Mouse (Mus musculus) frontal cortex, adult (tissue): ENCODE results near the gene Dmrta2.
A peak's percentile ranks its signal among the peaks of the same experiment; 100 is the strongest.

Experiments used
- ATAC-seq: cut with Nextera tagmentation; 2 replicates; pipeline ENCODE4 v1.9.2; 2017; ENCODE audit warnings: mild to moderate bottlenecking, moderate library complexity, mixed read lengths; ENCODE audit not compliant: low TSS enrichment

Gene Dmrta2

DNA sequence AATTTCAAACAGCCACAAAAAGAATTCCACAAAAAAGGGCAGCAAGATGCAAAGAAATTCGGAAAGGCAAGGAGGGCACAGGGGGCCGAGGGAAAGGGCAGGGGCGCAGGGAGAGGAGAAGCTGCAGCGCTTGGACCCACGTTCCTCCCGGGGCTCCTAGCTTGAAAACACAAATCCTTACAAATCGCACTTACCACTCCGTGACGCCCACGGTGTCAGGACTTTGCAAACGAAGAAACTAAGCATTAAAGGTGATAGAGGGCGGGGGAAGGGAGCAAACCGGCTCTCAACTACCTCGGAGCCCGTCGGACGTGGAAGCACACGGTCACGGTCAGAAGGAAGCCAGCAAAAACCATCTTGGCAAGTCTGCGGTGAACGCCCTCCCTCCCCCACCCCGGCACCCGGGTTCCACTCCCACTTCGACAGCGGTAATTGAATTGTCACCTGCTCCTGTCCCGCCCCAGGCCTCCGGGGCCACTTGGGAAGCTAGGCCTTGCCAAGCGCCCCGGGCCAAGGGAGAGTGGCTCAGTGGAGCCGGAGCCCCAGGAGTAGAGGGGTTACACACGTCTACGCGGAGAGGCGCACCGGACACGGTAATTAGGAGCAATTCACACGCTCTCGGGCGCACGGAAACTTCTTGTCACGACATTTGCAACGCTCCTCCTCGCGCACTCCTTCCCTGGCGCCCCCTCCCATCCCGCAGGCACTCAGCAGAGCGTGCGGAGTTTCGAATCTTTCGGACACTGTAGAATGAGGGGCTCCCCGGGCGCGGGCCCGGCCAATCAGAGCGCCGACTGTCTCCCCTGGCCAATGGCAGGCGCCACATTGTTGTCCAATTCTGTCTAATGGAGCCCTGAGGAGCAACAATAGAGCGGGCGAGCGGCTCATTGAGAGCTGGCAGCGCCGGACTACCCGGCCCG, at the start of gene Dmrta2:
Gene Dmrta2 (plus strand): TSS at position 906 of the 920 bp plus-strand sequence.
- ATAC-seq: peak; percentile 38

DNA sequence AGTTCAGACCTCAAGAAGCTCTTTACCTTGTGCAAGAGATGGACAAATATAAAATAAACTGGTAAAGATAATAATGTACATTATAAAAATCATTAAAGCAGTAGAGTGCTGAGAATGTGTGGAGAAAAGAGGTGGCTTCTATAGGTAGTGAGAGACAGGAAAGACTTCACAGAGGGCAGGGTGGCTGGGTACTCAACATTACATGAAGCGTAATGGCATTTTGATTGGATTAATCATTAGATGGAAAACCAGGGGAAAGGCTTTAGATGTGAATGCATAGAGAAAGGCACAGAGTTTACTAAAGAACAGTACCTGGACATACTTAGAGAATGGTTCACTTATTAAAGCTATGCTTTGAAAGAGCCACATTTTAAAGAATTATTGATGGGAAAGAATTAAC, 48.8 kb upstream of the Dmrta2 start:
- ATAC-seq: no peak

DNA sequence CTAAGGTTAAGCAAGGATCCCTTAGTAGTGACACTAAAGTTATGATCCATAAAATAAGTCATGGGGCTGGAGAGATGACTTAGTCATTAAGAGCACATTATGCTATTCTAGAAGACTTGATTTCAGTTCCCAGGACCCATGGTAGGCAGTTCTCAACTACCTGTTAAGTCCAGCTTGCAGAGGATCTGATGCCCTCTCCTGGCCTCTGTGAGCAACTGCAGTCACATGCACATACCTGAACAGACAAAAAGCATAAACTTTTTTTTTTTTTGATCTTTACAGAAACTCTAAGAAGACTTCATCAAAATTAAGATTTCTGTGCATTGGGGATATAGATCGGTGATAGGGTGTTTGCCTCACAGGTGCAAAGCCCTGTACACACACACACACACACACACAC, 47.4 kb upstream of the Dmrta2 start:
- no peak for ATAC-seq

DNA sequence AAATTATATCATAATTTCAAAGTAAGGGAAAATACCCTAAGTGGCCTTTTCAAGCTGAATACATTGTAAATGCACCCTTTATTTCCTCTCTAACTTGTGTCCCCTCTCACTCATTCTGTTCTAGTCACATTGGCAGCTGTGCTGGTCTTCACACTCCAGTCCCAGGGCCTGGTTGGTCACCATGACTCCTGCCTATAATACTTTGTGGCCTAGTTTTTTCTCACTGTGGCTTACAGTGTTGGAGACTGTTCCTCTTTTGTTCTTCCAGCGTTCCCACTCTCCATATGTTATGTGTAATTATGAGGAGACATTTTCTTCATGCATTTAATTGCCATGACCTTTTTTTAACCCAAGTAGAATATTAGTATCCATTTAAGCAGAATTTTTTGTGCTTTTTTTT, 46.9 kb upstream of the Dmrta2 start:
- ATAC-seq: peak; percentile 64; the same call in 1 of the 2 replicates

DNA sequence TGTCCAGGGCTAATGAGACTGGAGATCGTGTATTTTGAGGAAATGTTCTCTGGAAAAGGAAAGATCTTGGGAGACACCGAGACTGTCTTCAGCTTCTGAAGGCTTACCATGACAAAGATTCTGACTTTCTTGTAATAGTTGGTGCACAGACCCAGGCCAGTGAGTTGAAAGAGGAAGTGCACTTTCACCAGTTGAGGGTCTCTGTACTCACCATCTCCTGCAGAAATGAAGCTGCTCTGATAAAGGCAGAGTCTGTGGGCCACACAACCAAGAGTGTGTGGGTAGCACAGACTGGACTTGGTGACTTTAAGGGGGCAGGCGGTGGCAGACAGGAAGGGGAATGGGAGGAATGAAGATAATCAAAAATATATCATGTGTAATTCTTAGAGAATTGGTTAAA, 41.3 kb upstream of the Dmrta2 start:
- ATAC-seq: no peak

DNA sequence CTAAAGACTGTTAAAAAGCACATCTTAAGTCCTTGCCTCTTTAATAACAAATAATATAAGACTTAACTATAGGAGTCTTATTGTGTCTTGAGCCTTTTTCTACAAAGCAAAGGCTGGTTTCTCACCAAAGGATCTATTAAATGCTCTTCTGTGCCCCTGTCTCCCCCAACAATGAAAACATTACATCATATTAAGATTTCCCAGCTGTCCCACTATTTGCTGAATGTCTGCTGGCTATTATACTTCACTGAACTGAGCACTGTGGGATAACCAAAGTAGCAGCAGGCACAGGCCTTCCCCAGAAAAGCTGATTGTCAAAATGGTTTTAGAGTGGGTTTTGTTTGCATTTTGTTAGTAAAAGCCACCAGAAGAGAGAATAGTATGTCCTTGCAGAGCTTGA, 38.6 kb upstream of the Dmrta2 start:
- no peak for ATAC-seq

DNA sequence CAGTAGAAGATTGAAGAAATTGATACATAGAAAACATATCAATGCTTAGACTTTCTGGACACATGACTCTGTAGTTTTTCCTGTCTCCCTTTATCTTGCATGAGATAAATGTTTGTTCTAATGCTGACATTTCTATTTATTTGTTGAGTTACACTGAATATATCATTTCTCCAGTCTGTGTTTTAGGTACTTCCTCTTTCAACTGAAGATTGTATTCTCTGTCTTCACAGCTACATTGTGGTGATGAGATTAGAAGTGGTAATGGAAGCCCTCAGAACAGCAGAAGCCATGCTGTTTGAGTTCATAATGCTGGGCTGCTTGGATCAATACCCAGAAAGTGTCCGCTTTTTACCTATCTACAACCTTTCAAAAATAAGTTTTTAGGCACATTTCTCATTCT, 32.3 kb upstream of the Dmrta2 start:
- no peak for ATAC-seq

DNA sequence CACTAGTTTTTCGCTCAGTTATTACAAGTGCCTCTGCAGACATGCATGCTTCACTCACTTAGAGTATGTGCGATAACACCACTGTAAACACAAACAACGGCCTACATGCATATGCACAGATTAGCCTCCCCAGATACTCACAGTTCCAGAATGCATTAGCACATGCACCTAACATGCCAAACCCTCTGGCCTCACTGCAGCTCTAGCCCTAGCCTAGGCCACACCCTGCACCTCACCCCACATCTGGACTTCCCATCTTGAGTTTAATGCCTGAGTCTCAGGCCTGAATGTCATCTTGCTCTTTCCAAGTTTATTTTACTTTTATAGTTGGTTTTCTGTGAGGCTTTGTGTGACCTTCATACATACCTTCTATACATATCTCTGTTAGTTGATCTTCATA, 28.5 kb upstream of the Dmrta2 start:
- ATAC-seq: no peak

DNA sequence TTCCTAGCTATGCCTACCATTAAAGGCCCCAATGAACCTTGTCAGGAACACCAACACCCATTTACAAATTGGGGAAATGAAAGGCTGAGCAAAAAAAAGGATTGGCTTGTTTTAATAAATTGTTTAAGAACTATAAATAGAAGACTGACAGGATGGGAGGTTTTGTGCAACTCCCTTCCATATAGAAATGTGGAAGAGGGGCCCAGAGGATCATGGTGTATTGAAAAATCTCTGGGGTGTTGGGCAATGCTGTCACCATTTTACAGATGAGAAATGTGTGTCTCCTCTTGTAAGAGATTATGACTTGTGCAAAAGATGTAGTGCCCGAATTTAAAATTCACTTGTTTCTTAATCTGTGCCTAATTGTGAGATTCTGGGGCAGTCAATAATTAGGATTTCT, 24.3 kb upstream of the Dmrta2 start:
- no peak for ATAC-seq

DNA sequence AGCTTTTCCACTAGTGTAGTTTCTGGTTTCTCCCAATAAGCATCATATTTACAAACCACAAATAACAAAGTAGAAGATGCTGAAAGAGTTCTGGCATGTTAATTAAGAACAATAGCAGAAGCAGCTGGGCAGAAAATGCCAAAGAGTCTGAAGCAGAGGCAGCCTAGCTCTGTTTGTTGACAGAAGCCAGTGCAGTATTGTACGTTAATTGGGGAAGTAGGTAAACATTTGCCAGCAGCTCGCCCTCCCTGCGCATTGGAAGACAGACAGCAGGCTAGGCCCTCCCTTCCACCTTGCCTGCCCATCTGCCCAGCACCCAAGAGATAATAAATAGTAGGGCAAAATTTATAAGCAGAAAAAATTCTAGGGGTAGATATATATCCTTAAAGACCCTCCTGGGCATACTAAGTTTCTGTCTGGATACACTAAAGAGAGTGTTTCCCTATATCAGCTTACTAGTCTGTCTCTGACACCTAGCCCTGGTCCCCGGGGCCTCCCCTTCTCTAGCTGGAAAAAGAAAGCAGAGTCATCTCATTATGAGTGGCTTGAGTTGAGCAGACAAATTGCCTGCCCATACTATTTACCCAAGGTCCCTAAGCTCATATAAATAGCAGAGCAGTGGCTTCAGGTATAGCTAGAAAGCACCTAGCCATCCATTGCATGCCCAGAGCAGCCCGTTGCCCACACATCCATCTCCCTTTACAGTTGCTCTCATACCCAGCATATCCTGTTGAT, 17.5 kb upstream of the Dmrta2 start:
- ATAC-seq: no peak

DNA sequence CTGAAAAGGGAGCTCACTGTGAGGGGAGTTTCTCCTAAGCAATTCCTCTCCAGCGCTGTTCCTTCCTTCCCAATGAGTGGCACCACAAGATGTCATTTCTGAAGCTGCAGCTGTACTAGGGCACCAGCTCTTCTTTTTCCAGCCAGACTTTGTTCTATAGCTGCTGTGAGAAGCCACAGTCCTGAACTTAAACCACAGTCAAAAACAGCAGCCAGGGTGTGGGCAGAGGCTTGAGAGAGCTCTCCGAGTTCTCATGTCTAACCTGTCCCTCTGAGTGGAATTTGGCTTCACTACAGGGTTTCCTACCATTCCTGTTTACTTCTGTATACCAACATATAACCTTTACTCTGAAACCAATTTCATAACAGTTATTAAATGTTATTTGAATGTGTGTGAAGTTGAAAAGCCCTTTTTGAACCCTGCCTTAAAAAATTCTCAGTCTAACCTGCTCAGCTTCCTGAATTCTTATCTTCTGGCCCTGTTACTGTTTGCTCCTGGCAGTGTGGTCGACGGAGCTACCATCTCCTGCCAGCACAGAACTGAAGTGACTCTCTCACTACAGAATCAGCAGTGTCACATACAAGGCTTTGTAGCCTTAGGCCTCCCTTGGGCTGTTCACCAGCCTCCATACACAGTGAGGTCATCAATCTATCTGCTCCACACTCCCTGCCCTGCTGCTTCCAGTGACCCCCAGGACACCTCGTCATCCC, 14.1 kb upstream of the Dmrta2 start:
- no peak for ATAC-seq

DNA sequence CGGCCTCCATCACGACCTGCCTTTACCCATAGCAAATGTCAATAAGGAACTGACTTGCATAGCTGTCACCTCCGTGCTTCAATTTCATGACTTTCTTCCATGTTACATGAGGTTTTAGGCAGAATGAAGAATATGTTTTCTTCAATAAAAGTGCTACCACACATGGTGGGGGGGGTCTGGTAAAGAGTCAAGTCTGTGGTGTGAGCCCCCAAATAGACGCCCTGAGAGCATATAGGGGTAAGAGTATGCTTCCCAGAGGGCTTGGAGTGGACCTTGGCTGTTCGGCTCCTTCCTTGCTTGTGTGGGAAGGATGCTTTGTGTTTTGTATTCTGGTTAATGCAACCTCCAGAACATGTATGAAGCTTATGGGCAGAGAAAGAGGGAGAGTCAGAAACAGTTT, 8.3 kb upstream of the Dmrta2 start:
- ATAC-seq: no peak

DNA sequence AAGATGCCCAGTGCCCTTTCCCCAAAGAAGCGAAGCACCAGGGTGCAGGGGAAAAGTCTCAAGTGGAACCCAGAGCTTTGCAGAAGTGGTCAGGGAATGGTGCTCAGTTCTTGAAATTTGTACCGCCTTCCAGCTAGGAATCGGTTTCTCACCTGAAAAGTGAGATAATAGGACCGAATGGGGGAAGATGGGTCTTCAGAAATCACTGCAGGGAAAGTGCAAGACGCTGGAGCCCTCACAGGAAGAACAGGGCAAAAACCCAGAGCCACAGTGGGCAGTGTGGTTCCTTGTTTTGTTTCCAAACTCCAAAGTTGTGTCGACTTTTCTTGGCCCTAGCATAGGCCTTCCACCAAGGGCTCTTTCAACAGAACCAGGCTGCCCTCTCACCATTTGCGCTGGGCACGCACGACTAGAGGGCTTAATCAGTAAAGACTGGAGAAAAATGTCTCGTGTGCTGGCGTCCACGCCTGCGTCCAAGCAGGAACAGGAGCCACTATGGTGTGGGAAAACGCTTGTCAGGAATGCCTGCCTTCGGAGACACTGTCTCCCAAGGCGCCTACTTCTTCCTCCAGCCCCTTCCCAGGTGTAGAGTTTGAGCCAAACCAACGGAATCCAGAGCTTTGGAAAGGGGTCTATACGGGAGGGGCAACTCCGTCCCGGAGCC, 3.7 kb upstream of the Dmrta2 start:
- no peak for ATAC-seq

DNA sequence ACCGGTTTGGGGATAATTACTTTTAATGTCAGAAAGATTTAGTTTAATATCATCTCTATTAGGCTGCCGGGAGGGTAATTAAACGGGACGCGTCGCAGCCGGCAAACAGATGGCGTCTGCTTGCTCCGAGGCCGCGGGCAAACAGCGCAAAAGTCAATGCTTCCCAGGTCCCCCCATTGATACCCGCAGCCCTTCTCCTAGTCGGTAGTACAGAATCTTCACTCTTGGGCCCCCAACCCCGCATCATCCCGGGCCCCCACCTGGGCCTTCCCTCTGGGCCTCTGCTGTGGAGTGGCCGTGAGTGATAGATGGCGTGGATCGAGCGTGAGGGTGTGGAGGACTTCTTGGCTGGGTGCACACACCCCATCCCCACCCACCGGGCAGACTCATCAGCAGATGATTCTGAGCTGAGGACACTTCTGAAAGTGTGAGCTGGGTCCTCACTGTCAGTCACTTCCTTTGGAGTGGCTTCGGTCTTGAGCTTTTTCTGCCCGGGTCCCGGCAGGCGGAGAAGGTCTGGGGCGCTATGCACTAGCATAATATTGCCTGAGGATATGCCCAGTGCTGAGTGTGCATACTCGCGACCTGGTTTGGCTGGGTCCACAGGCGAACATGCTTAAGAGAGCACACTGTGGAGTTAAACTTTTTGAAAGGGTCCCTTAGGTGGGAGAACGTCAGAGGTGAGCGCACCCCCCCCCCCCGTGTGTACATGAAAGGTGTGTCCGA, 3.0 kb upstream of the Dmrta2 start:
- ATAC-seq: no peak

DNA sequence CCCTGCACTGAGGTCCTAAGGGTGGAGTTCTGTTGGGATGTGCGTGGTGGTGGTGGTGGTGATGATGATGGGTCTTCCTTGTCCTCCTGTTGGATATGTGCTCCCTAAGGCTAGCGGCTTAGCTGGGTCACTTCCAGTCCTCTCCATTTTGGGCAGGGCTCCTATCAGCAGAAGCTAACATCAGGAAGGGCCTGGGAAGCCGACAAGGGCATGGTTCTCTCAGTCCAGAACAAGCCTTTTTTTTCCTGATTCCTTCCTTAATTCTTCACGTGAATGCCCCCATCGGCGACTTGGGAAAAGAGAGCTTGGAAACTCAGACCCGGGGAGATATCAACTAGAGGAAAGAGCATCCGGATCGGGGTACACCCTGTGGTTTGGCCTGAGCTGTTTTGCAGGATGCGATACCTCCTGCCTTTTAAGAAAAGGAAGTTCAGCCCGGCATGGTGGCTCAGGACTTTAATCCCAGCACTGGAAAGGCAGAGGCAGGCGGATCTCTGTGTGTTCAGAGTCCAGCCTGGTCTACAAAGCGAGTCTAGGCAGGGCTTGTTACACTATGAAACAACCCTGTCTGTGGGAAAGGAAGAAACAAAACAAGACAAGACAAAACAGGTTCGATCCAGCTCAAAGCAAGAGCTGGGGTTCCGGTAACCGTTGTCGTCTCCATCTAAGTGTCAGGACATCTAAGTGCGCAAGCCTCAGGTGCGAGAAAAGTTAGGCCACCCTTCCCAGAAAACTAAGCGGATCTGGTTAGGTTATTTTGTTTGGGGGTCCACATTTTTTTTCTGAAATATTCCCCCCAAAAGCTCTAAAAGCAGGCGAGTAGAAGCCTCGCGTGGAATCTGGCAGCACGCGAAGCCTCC, 2.2 kb upstream of the Dmrta2 start:
- ATAC-seq: no peak

DNA sequence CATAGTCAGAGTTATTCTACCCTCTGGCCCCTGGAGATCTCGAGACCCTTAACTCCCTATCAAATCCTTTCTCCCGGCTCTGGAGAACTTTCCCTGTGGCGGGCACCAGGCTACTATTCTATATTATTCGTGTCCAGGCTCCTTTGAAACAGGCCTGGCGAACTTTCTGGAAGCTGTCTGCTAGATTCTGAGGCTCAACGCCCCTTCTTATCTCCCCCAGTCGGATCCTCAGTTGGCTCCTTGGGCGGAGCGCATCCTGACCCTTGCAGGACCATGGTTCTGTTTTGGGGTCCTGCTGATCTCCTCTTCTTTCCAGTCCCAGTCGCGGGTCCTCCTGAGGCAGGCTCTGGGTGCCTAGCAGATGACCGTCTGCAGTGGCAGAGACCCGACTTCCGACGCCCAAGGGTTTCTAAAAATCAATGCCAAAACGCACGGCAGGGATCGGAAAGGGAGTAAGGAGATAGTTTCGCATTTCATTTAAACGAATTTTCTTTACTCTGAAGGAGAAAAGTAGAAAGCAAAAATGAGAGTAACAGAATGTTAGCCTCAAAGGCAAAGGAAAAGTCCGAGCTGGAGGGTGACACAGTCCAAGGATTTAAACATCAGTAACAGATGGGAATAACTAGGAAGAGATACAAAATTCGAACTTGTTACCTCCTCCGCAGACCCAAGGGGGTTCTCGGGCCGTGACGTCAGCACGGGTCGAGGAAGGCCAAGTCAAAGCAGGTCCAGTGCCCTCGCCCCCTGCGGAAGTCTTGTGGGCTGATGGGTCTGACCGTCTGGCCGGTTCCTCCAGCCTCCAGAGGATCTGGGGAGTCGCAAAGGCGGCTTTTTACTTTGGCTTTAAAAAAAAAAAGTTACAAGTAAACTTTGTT, 1.3 kb upstream of the Dmrta2 start:
- no peak for ATAC-seq

DNA sequence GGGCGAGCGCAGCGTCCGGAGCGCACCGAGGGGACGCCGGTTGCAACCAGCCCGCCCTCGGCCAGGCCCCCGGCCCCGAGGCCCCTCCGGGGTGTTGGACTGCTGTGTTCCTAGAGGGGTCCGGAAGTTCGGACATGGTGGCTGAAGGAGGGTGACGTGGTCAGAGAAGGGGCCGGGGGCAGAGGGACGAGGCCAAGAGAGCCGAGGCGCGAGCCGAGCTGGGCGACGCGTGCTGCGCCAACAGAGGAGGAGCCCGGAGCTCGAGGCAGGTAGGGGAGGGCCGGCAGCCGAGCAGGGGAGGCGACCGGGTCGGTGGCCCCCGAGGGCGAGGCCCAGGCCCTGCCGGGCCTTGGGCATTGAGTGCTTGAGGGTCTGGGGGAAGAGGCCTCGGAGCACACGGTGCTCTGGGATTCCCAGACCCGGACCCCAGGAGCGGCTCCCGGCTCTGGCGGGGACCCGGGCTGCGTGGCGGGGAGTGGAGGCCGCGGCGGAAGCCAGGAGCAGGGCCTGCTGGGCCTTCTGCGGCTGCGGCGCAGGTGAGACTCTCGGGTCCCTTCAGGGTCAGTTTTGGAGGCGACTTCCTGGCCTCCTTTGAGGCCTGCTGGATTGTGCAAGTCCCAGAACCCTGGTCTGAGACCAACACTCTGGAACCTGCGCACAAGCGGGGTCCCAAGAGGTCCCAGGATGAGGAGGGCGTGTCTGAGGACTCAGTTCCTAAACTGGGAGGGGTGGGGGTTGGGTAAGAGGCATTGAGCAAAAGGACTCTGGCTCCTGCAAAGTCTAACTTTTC, 410 bp downstream of the Dmrta2 start:
- ATAC-seq: no peak

DNA sequence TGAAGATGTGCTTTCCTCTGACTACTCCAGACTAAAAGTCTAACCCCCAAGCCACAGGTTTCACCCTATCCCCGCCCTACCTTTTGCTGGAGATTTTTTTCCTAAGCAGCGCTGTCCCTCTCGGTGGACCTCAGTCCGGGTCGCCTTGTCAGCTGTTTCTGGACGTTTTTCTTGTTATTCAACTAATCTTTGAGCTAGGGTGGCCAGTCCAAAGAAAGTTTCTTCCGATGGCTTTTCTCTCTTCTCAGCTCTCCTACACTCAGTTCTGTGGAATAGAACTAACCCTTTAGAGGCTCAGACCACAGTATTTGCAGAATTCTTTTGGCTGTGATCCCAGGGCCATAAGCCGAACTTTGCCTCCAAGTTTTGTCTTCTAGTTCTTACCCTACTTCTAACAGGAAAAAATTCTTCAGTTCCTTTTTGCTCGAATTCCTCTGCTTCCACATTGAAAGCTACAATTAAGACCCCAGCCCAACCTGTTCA, 1.0 kb downstream of the Dmrta2 start:
- no peak for ATAC-seq
